Mouse (Mus musculus): ENCODE results near the gene Tnrc6c.

The Tnrc6c gene

GRCm38 (mm10) chr11:117638386-117638785 is 15.7 kb upstream of the Tnrc6c start:
- no peak for DNase-seq (ENCODE audit: low spot score in 2 of 2)

- no peak for DNase-seq (ENCODE audit: low spot score in 2 of 2)
Observed at GRCm38 (mm10) chr11:117638809-117639208, 15.3 kb upstream of the Tnrc6c start.

- DNase-seq (ENCODE audit: low spot score in 2 of 2) = no peak
Observed at GRCm38 (mm10) chr11:117639331-117639970, 14.6 kb upstream of the Tnrc6c start.

GRCm38 (mm10) chr11:117642181-117642580 is 11.9 kb upstream of the Tnrc6c start:
- no peak for DNase-seq (ENCODE audit: low spot score in 2 of 2)

- DNase-seq (ENCODE audit: low spot score in 2 of 2) = no peak
Observed at GRCm38 (mm10) chr11:117643240-117643639, 10.8 kb upstream of the Tnrc6c start.

- DNase-seq (ENCODE audit: low spot score in 2 of 2) = no peak
Observed at GRCm38 (mm10) chr11:117646786-117647185, 7.3 kb upstream of the Tnrc6c start.

GRCm38 (mm10) chr11:117648005-117648404 is 6.1 kb upstream of the Tnrc6c start:
- no peak for DNase-seq (ENCODE audit: low spot score in 2 of 2)

- no peak for DNase-seq (ENCODE audit: low spot score in 2 of 2)
Observed at GRCm38 (mm10) chr11:117650721-117651644, 3.1 kb upstream of the Tnrc6c start.

- DNase-seq (ENCODE audit: low spot score in 2 of 2) = no peak
Observed at GRCm38 (mm10) chr11:117652907-117653306, 1.2 kb upstream of the Tnrc6c start.

GRCm38 (mm10) chr11:117654380-117654924 is 363 bp downstream of the Tnrc6c start:
- peak; percentile 95 to 99 for DNase-seq (ENCODE audit: low spot score in 2 of 2)

GRCm38 (mm10) chr11:117654934-117655291 is 824 bp downstream of the Tnrc6c start:
- DNase-seq (ENCODE audit: low spot score in 2 of 2) = no peak

GRCm38 (mm10) chr11:117655292-117656076 is 1.4 kb downstream of the Tnrc6c start:
- DNase-seq (ENCODE audit: low spot score in 2 of 2) = peak; percentile 14 to 60

GRCm38 (mm10) chr11:117656077-117656401 is 1.9 kb downstream of the Tnrc6c start:
- no peak for DNase-seq (ENCODE audit: low spot score in 2 of 2)

GRCm38 (mm10) chr11:117658974-117659373 is 4.9 kb downstream of the Tnrc6c start:
- no peak for DNase-seq (ENCODE audit: low spot score in 2 of 2)

- DNase-seq (ENCODE audit: low spot score in 2 of 2) = no peak
Observed at GRCm38 (mm10) chr11:117663036-117663809, 9.1 kb downstream of the Tnrc6c start.

- DNase-seq (ENCODE audit: low spot score in 2 of 2) = no peak
Observed at GRCm38 (mm10) chr11:117663810-117664139, 9.7 kb downstream of the Tnrc6c start.

- DNase-seq (ENCODE audit: low spot score in 2 of 2) = no peak
Observed at GRCm38 (mm10) chr11:117665189-117665588, 11.1 kb downstream of the Tnrc6c start.

GRCm38 (mm10) chr11:117666563-117666962 is 12.5 kb downstream of the Tnrc6c start:
- DNase-seq (ENCODE audit: low spot score in 2 of 2) = no peak

GRCm38 (mm10) chr11:117667152-117667551 is 13.1 kb downstream of the Tnrc6c start:
- no peak for DNase-seq (ENCODE audit: low spot score in 2 of 2)

GRCm38 (mm10) chr11:117667825-117668224 is 13.7 kb downstream of the Tnrc6c start:
- DNase-seq (ENCODE audit: low spot score in 2 of 2) = no peak

- no peak for DNase-seq (ENCODE audit: low spot score in 2 of 2)
Observed at GRCm38 (mm10) chr11:117671626-117672025, 17.5 kb downstream of the Tnrc6c start.

Measured in urinary bladder, adult 18-20 months (tissue).